Mouse (Mus musculus) left cerebral cortex, postnatal 10 days (tissue): ENCODE measurements around the gene Cspg4. TPM values are rescaled to one million over a fixed set of nuclear protein-coding genes. Genes with fewer than 3 reads are reported as not detected.

Source experiments
- DNase-seq, 2 experiments: peaks; one replicate each; pipeline ENCODE4 v3.0.0; 2021 to 2022; ENCODE audit warnings: low spot score in 2 of 2, mixed read lengths in 1 of 2; ENCODE audit errors: extremely low spot score in 1 of 2
- intact Hi-C: fragments of 180-260 bp; cut with DNase I; formaldehyde crosslinking; loops from one replicate; pipeline ENCODE4 v1.15.1; 2025
- total RNA-seq, 2 experiments: library from RNA; stranded (reverse); gene quantifications; 2 replicates each; pipeline ENCODE4 v1.2.3; 2021

Cspg4 gene
- total RNA-seq, 2 experiments from 2014 or later, result 21.2 to 28.0 TPM

GRCm38 (mm10) chr9:56860035-56860434 lies 4.8 kb upstream of the Cspg4 start:
- intact Hi-C loops, result no loop called here
- DNase-seq, result no peak

DNA sequence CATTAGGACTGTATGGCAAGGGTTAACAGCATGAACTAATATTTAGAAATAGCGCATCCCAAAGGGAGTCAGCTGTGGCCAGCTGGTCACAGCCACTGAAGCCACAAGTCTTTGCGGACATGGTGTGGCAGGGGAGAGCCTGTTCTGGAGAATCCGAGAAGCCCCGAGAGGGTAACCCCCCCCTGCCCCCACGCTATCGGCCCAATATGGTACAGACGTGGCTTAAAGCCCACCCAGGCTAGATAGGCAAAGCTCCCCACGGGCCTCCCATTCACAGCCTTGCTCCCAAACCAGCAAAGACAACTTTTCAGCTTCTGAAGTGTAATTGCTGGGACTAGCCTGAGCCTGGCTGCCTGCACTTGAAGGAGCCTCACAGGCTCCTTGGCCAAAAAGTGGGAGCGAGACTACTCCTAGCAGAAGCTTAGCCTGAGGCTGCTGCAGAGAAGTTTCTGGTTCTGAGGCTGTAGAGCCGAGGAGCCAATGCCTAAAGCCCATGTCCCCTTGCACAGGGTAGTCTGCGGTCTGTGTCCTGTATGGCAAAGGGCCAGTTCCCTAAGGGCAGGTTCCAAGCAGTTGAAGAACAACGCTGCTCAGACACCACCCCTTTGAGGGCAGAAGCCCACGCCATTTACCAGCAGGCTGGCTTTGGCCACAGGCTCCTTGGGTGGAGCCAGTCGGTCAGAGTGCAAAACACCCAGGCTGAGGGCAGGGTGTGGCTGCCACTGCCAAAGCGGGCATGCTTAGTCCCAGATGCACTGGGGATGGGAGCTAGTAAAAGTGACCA lies 4.2 kb upstream of the Cspg4 start:
- DNase-seq, result no peak
- intact Hi-C loops, result no loop called here

DNA sequence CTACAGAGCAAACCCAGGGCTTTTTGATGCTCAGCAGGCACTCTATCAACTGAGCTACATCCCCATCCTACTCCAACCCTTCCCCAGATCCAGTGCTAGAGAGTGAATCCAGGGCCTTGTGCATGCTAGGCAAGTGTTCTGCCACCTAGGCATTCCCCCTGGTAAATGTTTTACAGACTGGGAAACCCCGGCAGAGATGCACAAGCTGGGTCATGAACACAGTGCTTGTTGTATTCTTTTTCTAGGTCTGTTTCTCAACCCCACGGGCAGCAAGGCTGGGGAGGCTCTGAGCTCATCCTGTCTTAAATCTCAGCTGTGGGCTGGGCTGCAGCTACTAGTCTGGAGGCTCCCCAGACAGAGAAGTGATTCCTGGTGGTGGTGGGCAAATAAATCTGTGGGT lies 2.0 kb upstream of the Cspg4 start:
- intact Hi-C loops, result no loop called here
- DNase-seq, result no peak

DNA sequence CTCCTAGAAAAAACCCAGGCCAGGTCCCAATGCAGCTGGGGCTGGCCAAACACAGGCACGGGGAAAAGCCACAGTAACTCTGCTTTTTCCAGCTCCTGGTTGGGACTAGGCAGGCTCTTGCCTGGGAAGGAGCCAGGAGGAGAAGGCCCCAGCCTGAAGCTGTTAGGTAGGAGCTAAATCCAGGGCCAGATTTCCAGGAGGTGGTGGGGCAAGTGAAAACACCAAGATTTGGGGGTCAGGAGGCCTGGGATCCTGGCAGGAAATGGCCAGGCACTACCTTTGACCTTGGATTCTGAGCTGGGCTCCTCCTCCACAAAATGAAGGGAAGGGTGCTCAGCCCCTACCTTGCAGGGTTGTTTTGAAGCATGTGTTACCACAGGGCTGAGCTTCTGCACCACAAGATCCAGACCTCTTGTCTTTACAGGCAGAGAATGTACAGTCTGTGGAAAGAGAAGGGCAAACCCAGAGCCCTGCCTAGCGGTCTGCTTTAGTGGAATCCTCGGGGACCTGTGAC lies 560 bp upstream of the Cspg4 start, which contains the start of gene Odf3l1:
Odf3l1 (minus strand) TSS at position 464 of the 514 bp plus-strand sequence.
- intact Hi-C loops, result no loop called here
- no peak for DNase-seq

GRCm38 (mm10) chr9:56865673-56866400 lies 1.0 kb downstream of the Cspg4 start:
- DNase-seq, result no peak
- intact Hi-C loops, result no loop called here

- intact Hi-C loops, result no loop called here
- DNase-seq, result peak in 1 of 2 experiments; percentile 40
Observed at GRCm38 (mm10) chr9:56866430-56866829, 1.6 kb downstream of the Cspg4 start.

GRCm38 (mm10) chr9:56868292-56868691 lies 3.5 kb downstream of the Cspg4 start:
- intact Hi-C loops, result no loop called here
- peak; percentile 86 to 91 for DNase-seq

- intact Hi-C loops, result no loop called here
- DNase-seq, result peak in 1 of 2 experiments; percentile 65
Observed at GRCm38 (mm10) chr9:56869552-56869951, 4.7 kb downstream of the Cspg4 start.

GRCm38 (mm10) chr9:56870778-56871177 lies 5.9 kb downstream of the Cspg4 start:
- intact Hi-C loops, result no loop called here
- no peak for DNase-seq

- intact Hi-C loops, result no loop called here
- peak in 1 of 2 experiments; percentile 85 for DNase-seq
Observed at GRCm38 (mm10) chr9:56871191-56871590, 6.4 kb downstream of the Cspg4 start.

DNA sequence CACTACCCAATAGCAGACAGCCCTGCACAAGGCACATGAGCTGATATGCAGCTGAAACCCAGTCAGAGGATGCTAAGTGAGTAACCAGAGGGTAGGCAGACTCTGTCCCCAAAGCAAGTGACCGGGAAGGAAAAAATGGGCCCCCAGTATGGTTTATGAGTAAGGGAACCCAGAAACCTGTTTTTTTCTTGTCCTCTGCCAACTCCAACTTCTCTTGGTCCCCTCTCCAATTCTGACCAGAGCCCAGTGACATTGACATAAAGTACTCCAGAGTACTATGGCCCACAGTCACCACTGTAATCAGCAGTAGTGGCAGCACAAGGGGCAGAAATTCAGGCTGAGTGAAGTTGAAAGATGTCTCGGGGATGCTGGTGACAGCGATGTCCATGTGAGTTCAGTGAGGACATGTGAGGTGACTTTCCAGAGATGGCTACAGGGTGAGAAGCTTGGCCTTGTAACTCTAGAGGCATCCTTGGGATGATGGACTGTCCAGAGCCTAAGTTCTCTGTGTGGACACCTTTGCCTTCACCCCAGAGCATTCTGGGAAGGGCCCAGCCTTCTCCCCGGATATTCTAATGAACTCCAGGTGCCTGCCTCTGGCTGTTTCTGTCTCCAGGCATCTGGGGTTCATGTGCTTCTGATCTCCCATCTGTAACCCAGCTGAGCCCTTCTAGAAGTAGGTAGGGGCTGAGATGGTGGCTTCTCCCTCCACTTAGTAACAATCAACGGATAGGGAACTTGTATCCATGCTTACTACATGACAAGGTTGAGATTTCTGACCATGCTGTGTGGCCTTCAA lies 7.5 kb downstream of the Cspg4 start:
- DNase-seq, result no peak
- intact Hi-C loops, result no loop called here

DNA sequence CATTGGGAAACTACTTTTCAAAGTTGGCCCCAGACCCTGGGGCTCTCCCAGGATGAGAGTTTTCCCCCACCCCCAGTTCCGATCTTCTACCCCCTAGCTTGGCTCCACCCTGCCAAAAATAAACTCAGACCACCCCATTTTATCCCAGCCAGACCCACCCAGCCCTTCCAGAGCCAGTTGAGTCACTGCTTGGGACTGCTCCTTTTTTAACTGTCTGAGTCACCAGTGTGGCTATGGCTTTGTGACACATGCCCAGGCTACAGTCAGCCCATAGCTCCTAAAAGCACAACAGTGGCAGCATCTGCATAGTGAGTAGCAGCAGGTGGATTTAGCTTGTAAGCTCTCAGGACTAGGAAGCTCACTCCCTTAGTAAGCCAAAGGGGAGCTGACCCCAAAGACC lies 8.3 kb downstream of the Cspg4 start:
- no peak for DNase-seq
- intact Hi-C loops, result no loop called here

- intact Hi-C loops, result no loop called here
Observed at GRCm38 (mm10) chr9:56876784-56877183, 12.0 kb downstream of the Cspg4 start.

DNA sequence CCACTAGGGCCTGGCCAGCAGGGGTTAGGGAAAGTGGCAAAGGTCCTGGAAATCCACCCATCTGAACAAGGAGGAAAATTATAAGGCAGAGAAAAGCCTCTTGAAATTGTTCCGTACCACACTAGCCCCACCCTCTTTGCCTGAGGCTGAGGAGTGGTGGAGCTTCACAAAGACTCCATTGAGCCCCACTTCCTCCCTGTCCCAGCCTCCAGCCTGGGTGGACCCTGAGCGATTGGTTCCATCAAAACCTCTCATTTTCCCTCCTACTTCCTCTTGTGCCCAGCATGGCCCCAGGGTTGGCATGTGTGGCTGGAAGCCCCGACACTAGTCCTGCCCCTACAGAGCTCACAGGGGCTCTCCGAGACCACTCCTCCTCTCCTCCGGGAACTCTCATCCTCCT lies 12.5 kb downstream of the Cspg4 start:
- intact Hi-C loops, result no loop called here
- no peak for DNase-seq

More at GRCm38 (mm10) chr9:56876784-56877183, 12.0 kb downstream of the Cspg4 start:
- DNase-seq, result peak; percentile 49 to 85

GRCm38 (mm10) chr9:56880790-56881189 lies 16.0 kb downstream of the Cspg4 start:
- intact Hi-C loops, result no loop called here
- peak in 1 of 2 experiments; percentile 48 for DNase-seq

- DNase-seq, result no peak
- intact Hi-C loops, result no loop called here
Observed at GRCm38 (mm10) chr9:56881539-56882082, 16.8 kb downstream of the Cspg4 start.

DNA sequence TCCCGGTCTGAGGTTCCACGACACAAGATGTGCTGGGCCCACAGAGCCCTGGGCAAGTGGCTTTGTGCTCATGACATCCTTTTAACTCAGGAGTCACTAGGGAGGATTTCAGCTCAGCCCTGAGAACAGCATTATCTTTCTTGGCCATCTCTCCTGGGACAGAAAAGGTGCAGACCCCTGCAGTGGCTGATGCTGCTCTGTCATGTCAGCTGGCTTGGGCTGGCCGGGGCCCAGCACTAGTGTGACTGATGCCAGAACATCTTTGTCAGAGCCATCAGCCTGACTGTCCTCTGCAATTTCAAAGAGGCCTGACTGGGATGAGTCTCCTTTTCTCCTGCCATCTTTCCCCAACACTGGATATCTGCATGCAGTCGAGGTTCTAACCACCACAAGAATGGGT lies 17.4 kb downstream of the Cspg4 start:
- intact Hi-C loops, result no loop called here
- no peak for DNase-seq

GRCm38 (mm10) chr9:56882818-56883217 lies 18.0 kb downstream of the Cspg4 start:
- peak in 1 of 2 experiments; percentile 63 for DNase-seq

DNA sequence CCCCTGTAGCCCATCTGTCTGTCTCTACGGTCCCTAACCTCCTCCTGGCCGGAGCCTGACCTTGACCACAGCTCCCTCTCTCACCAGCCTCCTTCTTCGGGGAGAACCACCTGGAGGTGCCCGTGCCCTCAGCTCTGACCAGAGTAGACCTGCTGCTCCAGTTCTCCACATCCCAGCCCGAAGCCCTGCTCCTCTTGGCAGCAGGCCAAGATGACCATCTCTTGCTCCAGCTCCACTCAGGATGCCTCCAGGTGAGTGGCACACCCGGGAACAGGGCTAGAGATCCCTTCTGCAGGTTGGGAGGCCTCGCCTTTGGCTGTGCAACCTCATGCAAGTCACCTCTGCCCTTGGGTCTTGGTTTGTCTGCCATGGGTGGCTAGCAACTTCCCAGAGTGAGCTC lies 18.6 kb downstream of the Cspg4 start:
- peak in 1 of 2 experiments; percentile 45 for DNase-seq
- intact Hi-C loops, result no loop called here

More at GRCm38 (mm10) chr9:56882818-56883217, 18.0 kb downstream of the Cspg4 start:
- intact Hi-C loops, result no loop called here
